Mouse (Mus musculus): ENCODE results near the gene Eml4.

- TF ChIP-seq SMC3 (IDR thresholded peaks at IDR 0.05; ENCODE audit: low read depth, low read length) (no peak), ZKSCAN1 (IDR thresholded peaks at IDR 0.05; ENCODE audit: low read depth, low read length) (no peak), USF2 (IDR thresholded peaks at IDR 0.05; ENCODE audit: borderline replicate concordance in 1 of 2, insufficient read depth in 1 of 2, low read depth in 1 of 2, low read length in 2 of 2) (no peak), CTCF (IDR thresholded peaks at IDR 0.05 in 2 of 3, conservative IDR thresholded peaks at IDR 0.05 in 1 of 3; ENCODE audit: control insufficient read depth in 1 of 3, insufficient read depth in 1 of 3, low read depth in 2 of 3, low read length in 3 of 3, poor library complexity in 1 of 3, severe bottlenecking in 1 of 3) (no peak), TBP (IDR thresholded peaks at IDR 0.05; ENCODE audit: low read depth, low read length) (no peak), JUND (IDR thresholded peaks at IDR 0.05; ENCODE audit: low read depth, low read length) (no peak), GATA1 (IDR thresholded peaks at IDR 0.05; ENCODE audit: low read depth, low read length) (no peak), MAFK (IDR thresholded peaks at IDR 0.05; ENCODE audit: borderline replicate concordance, low read depth, low read length) (no peak; the same call in 1 of the 2 replicates), UBTF (IDR thresholded peaks at IDR 0.05; ENCODE audit: borderline replicate concordance, insufficient read depth, low read depth, low read length) (no peak), POLR2AphosphoS2 (IDR thresholded peaks at IDR 0.05; ENCODE audit: low read length) (no peak), EP300 (IDR thresholded peaks at IDR 0.05; ENCODE audit: low read depth in 1 of 2, low read length in 2 of 2) (no peak)
Observed at GRCm38 (mm10) chr17:83351601-83352413, 1.1 kb downstream of the Eml4 start.
